Mouse (Mus musculus): ENCODE results near the gene Rufy4. TPM values are rescaled to one million over a fixed set of nuclear protein-coding genes. Genes with fewer than 3 reads are reported as not detected.
A peak's percentile ranks its signal among the peaks of the same experiment; 100 is the strongest.

The Rufy4 gene
- polyA plus RNA-seq, 1 experiment from 2014 or later = 0.34 TPM

DNA sequence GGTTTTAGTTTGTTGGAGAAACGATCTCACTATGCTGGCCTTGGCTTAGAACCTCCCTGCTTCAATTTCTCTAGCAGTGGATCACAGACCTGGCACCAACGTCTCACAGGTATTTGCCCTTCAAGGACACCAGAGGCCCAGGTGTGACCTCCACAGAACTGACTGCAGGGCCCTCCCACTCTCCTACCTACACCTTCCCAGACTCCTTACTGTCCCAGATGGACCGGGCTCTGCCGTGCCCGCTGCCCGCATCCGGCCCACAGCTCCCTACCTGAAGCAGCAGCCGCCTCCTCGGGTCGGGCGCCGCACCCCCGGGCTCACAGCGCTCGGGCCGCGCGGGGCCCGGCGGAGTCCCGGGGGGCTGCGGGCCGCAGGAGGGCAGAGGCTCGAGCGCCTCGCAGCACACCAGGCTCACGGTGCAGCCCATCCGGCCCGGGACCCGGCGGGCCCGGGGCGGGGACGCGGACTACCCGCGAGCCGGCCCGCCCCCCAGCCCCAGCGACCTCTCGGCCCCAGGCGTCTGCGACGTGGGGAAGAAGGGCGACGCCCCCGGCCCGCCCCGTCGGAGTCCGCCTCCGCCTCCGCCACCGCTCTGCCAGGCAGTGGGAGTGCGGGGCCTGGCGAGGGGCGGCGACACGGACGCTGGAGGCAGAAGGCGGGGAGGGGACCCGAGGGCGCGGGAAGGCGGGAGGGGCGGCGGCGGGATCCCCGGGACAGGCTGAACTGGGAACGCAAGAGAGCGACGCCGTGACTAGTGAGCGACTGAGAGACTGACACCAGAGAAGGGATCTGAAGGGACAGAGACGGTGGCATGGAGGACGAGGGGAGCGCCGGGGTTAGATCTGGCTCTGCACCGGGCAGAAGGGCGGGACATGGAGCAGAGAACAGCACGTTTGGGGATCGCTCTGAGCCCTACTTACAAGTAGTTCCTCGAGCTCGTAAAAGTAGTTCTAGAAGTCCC, 1.0 kb upstream of the Rufy4 start, which contains the start of gene Tns1:
Gene Tns1, minus strand, starts transcription at position 429 of the 961 bp plus-strand sequence.
- H3K4me2 ChIP-seq = peak within 1 kb of the TSS; percentile 97

DNA sequence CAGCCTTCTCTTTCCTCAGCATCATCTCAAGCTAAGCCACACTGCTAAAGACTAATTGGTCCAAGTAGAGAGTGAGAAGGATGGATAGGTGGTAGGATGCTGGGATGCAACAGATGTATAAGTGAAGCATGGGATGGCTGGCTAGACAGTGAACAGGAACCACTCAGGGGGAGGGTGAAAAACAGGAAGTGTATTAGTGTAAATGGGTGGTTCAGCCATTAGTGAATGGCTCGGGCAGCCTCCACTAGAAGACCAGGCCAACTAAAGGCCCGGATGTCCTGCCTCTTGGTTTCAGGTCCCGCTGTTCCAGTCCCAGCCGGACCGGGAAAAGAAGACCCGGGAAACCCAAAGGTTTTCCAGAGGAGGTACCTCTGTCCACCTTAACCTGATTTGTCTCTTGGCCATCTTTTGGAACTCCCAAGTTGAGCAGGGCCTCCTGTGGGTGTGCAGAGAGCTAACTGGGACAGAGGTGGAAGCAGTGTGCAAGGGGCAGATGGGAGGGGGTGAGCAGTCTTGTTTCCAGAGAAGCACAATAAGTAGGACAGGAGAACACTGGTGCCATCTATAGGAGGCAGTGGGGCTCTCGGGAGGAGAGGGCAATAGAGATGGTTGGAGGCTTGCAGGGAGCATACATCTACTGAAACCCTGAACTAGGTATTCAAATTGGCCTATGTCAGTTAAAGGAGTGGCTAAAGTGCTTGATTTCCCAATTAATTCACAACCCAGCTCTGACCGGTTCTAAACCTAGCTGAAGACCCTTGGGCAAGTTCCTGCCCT, 5.7 kb downstream of the Rufy4 start:
- 78% methylated on average over 8 of the region's 8 CpGs for WGBS
- Histone ChIP-seq H3K9ac (ENCODE audit: low read depth, low read length) (no peak overlapping the region), H3K27me3 (replicated peaks; ENCODE audit: control insufficient read depth, insufficient read depth, low read length) (no peaks in the 10 kb centered on the region), H3K4me3 (ENCODE audit: low read depth, low read length) (no peak overlapping the region), H3K4me1 (replicated peaks; ENCODE audit: control insufficient read depth, insufficient read depth, low read length) (peaks cover 14% of the 10 kb centered on the region), H3K9me3 (ENCODE audit: control insufficient read depth, low read length) (no peaks in the 10 kb centered on the region), H3K27ac (ENCODE audit: low read depth, low read length) (no peak overlapping the region), H3K36me3 (ENCODE audit: control insufficient read depth, insufficient read depth, low read length) (no peaks in the 10 kb centered on the region), H3K4me2 (no peak overlapping the region)
- no peak for ATAC-seq (replicated peaks; ENCODE audit: low FRiP score)
- DNase-seq (ENCODE audit: low spot score) = no peak

More for the DNA sequence above, 1.0 kb upstream of the Rufy4 start, which contains the start of gene Tns1:
- 1% methylated on average over 83 of the region's 84 CpGs for WGBS
- DNase-seq (ENCODE audit: low spot score) (peak; percentile 69), ATAC-seq (replicated peaks; ENCODE audit: low FRiP score) (peak; percentile 64)
- H3K9me3 ChIP-seq (ENCODE audit: control insufficient read depth, low read length) = no peaks in the 10 kb centered on the region
- H3K4me1 ChIP-seq (replicated peaks; ENCODE audit: control insufficient read depth, insufficient read depth, low read length) = peaks cover 6% of the 10 kb centered on the region; the same call in 1 of the 2 replicates
- H3K4me3 ChIP-seq (ENCODE audit: low read depth, low read length) = peak within 1 kb of the TSS; percentile 58
- H3K27me3 ChIP-seq (replicated peaks; ENCODE audit: control insufficient read depth, insufficient read depth, low read length) = peaks cover 34% of the 10 kb centered on the region
- peak within 1 kb of the TSS; percentile 50 for H3K9ac ChIP-seq (ENCODE audit: low read depth, low read length)
- no peaks in the 10 kb centered on the region for H3K36me3 ChIP-seq (ENCODE audit: control insufficient read depth, insufficient read depth, low read length)
- no peak within 1 kb of the TSS for H3K27ac ChIP-seq (ENCODE audit: low read depth, low read length)

DNA sequence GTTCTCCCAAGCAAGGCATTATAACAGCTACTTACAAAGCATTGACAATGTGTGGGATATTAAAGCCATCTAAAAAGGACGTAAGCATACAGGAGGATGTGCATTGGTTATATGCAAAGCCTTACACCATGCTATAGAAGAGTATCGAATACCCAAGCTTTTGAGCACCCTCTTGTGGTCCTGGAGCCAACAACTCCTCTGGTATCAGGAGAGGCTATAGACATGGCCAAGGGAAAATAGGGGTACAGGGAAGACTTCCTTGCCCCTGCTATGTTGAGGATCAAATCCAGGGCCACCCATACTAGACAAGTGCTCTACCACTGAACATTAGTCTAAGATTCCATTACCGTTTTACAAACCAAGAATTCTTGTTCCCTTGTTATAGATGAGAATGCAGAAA, 6.7 kb downstream of the Rufy4 start:
- 69% methylated on average over 3 of the region's 3 CpGs for WGBS
- H3K9me3 ChIP-seq (ENCODE audit: control insufficient read depth, low read length) = no peaks in the 10 kb centered on the region

DNA sequence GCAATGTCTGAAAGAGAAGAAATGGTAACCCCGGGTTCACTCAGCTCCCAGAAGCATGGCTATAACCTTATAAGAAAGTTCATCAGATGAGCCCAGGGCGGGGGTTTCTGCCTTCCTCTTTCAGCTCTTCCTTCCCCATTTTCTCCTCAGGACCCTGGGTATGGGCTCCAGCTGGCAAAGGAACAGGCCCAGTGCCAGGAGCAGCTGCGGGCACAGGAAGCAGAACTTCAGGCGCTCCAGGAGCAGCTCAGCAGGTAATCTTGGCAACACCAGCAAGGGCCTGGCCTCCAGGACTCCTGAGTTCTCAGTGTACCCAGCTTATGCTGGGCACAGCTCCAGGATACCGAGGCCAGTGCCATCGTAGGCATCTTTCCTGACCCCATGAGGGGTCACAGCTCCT, 8.6 kb downstream of the Rufy4 start:
- DNase-seq (ENCODE audit: low spot score) (no peak), ATAC-seq (replicated peaks; ENCODE audit: low FRiP score) (no peak)
- Histone ChIP-seq H3K9ac (ENCODE audit: low read depth, low read length) (no peak overlapping the region), H3K36me3 (ENCODE audit: control insufficient read depth, insufficient read depth, low read length) (no peaks in the 10 kb centered on the region), H3K27ac (ENCODE audit: low read depth, low read length) (no peak overlapping the region), H3K9me3 (ENCODE audit: control insufficient read depth, low read length) (no peaks in the 10 kb centered on the region), H3K4me3 (ENCODE audit: low read depth, low read length) (no peak overlapping the region), H3K4me2 (no peak overlapping the region), H3K27me3 (replicated peaks; ENCODE audit: control insufficient read depth, insufficient read depth, low read length) (no peaks in the 10 kb centered on the region), H3K4me1 (replicated peaks; ENCODE audit: control insufficient read depth, insufficient read depth, low read length) (peaks cover 14% of the 10 kb centered on the region)
- WGBS = 67% methylated on average over 6 of the region's 6 CpGs

More for the DNA sequence above, 6.7 kb downstream of the Rufy4 start:
- ATAC-seq (replicated peaks; ENCODE audit: low FRiP score) = no peak
- Histone ChIP-seq H3K4me3 (ENCODE audit: low read depth, low read length) (no peak overlapping the region), H3K27ac (ENCODE audit: low read depth, low read length) (no peak overlapping the region), H3K4me2 (no peak overlapping the region), H3K36me3 (ENCODE audit: control insufficient read depth, insufficient read depth, low read length) (no peaks in the 10 kb centered on the region), H3K27me3 (replicated peaks; ENCODE audit: control insufficient read depth, insufficient read depth, low read length) (no peaks in the 10 kb centered on the region), H3K9ac (ENCODE audit: low read depth, low read length) (no peak overlapping the region), H3K4me1 (replicated peaks; ENCODE audit: control insufficient read depth, insufficient read depth, low read length) (peaks cover 14% of the 10 kb centered on the region)
- DNase-seq (ENCODE audit: low spot score) = no peak

DNA sequence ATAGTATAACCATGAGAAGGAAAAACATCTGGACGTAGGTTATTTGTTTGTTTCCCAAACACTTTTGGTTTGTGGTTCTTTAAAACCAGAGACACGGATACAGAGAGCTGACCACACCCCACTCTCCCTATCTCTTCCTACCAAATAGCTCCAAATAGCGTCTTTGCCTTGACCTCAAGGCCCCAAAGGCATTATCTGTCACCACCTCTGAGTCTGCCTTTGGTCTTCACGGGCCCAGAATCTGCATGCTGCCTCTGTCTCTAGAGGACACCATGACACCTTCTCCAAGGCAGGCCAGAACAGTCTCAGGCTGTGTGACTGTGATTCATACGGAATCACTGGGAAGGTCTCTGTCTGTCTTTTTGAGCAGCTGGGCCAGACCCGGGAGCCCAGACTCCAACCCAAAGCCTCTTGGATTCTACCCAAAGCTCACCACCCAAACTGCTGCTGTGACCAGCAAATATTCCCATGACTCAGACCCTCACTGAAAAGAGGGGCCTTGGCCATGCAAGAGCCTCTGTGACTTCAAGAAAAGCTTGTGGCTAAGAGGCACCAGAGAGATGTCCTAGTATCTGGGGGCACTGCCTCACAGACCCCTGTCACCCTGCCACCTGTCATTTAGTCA, 10.1 kb downstream of the Rufy4 start:
- peak; percentile 79 for ATAC-seq (replicated peaks; ENCODE audit: low FRiP score)
- Histone ChIP-seq H3K4me2 (peak overlapping the region; percentile 40), H3K27ac (ENCODE audit: low read depth, low read length) (no peak overlapping the region), H3K9me3 (ENCODE audit: control insufficient read depth, low read length) (no peaks in the 10 kb centered on the region), H3K9ac (ENCODE audit: low read depth, low read length) (no peak overlapping the region), H3K36me3 (ENCODE audit: control insufficient read depth, insufficient read depth, low read length) (no peaks in the 10 kb centered on the region), H3K4me1 (replicated peaks; ENCODE audit: control insufficient read depth, insufficient read depth, low read length) (peaks cover 14% of the 10 kb centered on the region), H3K27me3 (replicated peaks; ENCODE audit: control insufficient read depth, insufficient read depth, low read length) (no peaks in the 10 kb centered on the region), H3K4me3 (ENCODE audit: low read depth, low read length) (no peak overlapping the region)
- DNase-seq (ENCODE audit: low spot score) = no peak
- WGBS = 43% methylated on average over 6 of the region's 6 CpGs

DNA sequence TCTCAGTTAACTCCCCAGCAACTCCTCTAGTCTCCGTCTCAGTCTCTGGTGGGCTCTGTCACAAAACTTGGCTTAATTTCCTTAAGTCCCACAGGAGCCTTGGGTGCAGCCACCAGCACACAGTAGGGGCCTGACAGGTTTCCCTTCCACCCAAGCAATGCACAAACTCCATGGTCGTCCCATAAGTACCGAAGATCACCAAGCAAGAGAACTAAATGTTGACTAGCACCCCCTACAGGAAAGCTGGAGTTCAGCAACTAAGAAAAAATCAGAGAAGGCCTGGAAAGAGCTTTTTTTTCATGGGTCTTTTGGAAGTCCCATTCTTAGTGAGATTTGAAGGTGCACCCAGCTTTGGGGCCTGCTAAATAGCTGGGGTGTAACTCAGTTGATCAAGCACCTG, 14.1 kb downstream of the Rufy4 start:
- no peak overlapping the region for H3K4me2 ChIP-seq
- H3K27me3 ChIP-seq (replicated peaks; ENCODE audit: control insufficient read depth, insufficient read depth, low read length) = no peaks in the 10 kb centered on the region

DNA sequence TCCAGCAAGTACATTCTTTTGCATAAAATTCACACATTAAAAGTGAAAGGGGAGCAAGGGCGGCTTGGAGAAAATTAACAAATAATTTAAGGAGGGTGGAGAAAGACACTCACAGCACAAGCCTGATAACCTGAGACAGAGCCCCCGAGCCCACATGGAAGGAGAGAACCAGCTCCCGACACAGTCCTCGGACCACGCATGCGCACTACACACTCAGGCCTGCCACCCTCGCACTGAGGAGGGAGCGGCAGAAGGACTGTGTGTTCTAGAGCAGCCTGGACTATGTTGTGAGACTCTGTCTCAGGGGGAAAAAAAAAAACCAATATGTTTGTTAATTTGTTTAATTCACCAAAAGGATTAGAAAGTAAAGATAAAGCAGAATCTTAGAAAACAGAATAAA, 16.4 kb downstream of the Rufy4 start:
- Histone ChIP-seq H3K4me1 (replicated peaks; ENCODE audit: control insufficient read depth, insufficient read depth, low read length) (no peaks in the 10 kb centered on the region), H3K27ac (ENCODE audit: low read depth, low read length) (no peak overlapping the region), H3K4me3 (ENCODE audit: low read depth, low read length) (no peak overlapping the region), H3K9me3 (ENCODE audit: control insufficient read depth, low read length) (no peaks in the 10 kb centered on the region), H3K9ac (ENCODE audit: low read depth, low read length) (no peak overlapping the region), H3K4me2 (no peak overlapping the region), H3K36me3 (ENCODE audit: control insufficient read depth, insufficient read depth, low read length) (no peaks in the 10 kb centered on the region), H3K27me3 (replicated peaks; ENCODE audit: control insufficient read depth, insufficient read depth, low read length) (no peaks in the 10 kb centered on the region)
- 74% methylated on average over 8 of the region's 8 CpGs for WGBS
- ATAC-seq (replicated peaks; ENCODE audit: low FRiP score) (no peak), DNase-seq (ENCODE audit: low spot score) (no peak)

More for the DNA sequence above, 14.1 kb downstream of the Rufy4 start:
- 57% methylated on average over 3 of the region's 3 CpGs for WGBS
- no peak overlapping the region for H3K9ac ChIP-seq (ENCODE audit: low read depth, low read length)
- no peak overlapping the region for H3K27ac ChIP-seq (ENCODE audit: low read depth, low read length)
- no peak for DNase-seq (ENCODE audit: low spot score)
- no peaks in the 10 kb centered on the region for H3K9me3 ChIP-seq (ENCODE audit: control insufficient read depth, low read length)
- peaks cover 14% of the 10 kb centered on the region for H3K4me1 ChIP-seq (replicated peaks; ENCODE audit: control insufficient read depth, insufficient read depth, low read length)
- no peaks in the 10 kb centered on the region for H3K36me3 ChIP-seq (ENCODE audit: control insufficient read depth, insufficient read depth, low read length)
- ATAC-seq (replicated peaks; ENCODE audit: low FRiP score) = no peak
- no peak overlapping the region for H3K4me3 ChIP-seq (ENCODE audit: low read depth, low read length)

DNA sequence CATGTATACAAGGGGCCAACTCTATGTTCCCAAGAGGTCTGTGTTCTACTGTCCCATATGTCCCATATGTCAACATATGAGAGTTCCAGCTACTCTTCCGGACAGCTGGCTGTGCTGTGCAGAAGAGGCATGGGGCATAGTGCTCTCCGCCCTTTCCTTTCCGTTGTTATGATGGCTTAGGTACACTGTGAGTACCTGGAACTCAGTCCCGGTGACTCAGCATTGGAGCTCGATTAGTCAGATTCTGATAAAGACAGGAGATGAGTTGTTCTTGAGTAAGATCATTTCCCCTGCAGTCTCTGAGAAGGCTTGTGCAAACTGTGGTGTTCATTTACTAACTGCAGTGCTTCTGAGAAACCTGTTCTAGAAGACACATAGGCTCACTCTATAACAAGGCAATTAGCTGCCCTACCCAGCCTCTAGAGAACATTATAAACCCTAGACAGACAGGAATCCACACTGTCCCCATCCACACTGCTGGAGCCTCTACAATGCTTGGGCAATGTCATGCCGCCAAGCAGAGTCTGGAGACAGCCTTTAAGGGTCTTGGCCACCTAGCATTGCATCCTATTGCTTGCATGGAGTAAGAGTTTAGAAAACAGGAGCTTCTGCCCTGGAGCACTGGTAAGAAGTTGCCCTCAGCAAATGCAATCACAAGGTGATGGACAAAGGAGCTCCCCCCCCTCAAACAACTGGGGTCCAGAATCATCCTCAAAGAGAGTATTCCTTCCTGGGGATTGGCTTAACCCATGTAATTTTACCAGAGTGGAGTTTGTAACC, 24.0 kb downstream of the Rufy4 start:
- Histone ChIP-seq H3K27ac (ENCODE audit: low read depth, low read length) (no peak overlapping the region), H3K4me3 (ENCODE audit: low read depth, low read length) (no peak overlapping the region), H3K36me3 (ENCODE audit: control insufficient read depth, insufficient read depth, low read length) (no peaks in the 10 kb centered on the region), H3K4me2 (no peak overlapping the region), H3K4me1 (replicated peaks; ENCODE audit: control insufficient read depth, insufficient read depth, low read length) (peaks cover 12% of the 10 kb centered on the region), H3K9ac (ENCODE audit: low read depth, low read length) (no peak overlapping the region), H3K27me3 (replicated peaks; ENCODE audit: control insufficient read depth, insufficient read depth, low read length) (no peaks in the 10 kb centered on the region), H3K9me3 (ENCODE audit: control insufficient read depth, low read length) (no peaks in the 10 kb centered on the region)
- WGBS = 71% methylated on average over 6 of the region's 6 CpGs
- ATAC-seq (replicated peaks; ENCODE audit: low FRiP score) (no peak), DNase-seq (ENCODE audit: low spot score) (no peak)
